Mouse (Mus musculus) kidney, adult 2 months (tissue): ENCODE measurements around the gene Dgke.

Source experiments
- CTCF ChIP-seq: fragments of 200-500 bp; conservative IDR thresholded peaks from 2 replicates; pipeline ENCODE4 v1.5.1; 2011; ENCODE audit warnings: low read depth, mild to moderate bottlenecking, control low read depth, low read length, moderate library complexity, mixed read lengths; ENCODE audit not compliant: insufficient read depth, insufficient read length
- POLR2A ChIP-seq: fragments of 200-500 bp; IDR thresholded peaks from one replicate; pipeline ENCODE4 v1.6.1; 2011; ENCODE audit warnings: low read depth, low read length, control low read depth

DNA sequence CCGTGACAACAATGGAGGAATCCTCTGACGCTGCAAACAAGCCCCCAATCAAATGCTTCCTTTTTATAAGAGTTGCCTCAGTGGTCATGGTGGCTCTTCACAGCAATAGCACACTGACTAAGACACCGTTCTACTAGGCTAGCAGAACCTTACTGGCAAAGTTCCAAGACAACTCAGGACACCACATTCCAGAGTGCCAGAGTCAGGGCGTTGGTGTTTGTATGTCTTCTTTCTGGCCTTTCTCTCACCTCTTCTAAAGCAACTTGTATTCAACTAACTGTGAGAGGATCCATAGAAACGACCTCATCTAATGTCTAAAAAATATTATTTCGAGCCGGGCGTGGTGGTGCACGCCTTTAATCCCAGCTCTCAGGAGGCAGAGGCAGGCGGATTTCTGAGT lies 43.2 kb downstream of the Dgke start:
- TF ChIP-seq CTCF = no peak
- no peak for TF ChIP-seq POLR2A
